Mouse (Mus musculus) adrenal gland, adult 8-10 months (tissue): ENCODE data around the gene Pole2. TPM values are rescaled to one million over a fixed set of nuclear protein-coding genes. Genes with fewer than 3 reads are reported as not detected.
"Not testable (repeated sequence)": the region's sequence is repeated elsewhere in the genome, so short reads cannot be mapped to it uniquely, and the experiment has no call there.

ENCODE experiments used
- DNase-seq: peaks from one replicate; pipeline ENCODE4 v3.0.0; 2022
- microRNA-seq, 2 experiments: library from miRNA; unstranded; fragments of <30 nt; microRNA quantifications; one replicate each; pipeline ENCODE4 v1.2.0; 2022
- total RNA-seq, 4 experiments: library from RNA; stranded (reverse); gene quantifications; 2 replicates each; pipeline ENCODE4 v1.2.4; 2022

Pole2 gene
- total RNA-seq, 4 experiments from 2014 or later = 1.9 to 2.6 (median 2.4) TPM

- DNase-seq = no peak
Measured at GRCm38 (mm10) chr12:69179371-69179770, 48.6 kb downstream of the Pole2 start.

DNA sequence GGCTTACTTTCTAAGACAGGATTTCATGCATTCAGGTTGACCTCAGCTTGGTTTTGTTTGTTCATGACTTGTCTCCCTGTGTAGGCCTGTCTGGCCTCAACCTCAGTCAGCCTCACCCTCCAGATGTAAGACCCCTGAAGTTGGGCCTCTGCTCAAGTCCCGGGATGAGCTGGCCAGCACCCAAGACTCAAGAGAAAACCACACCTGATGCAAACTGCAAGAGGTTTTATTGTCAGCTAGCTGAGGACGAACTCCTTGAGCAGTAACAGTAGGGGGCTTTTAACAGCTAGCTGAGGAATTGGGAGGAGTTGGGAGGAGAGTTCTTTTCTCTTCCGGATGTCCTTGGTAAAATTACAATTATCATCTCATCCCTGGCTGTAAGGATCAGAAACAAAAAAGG lies 50.5 kb downstream of the Pole2 start:
- DNase-seq = no peak

- DNase-seq = no peak
Measured at GRCm38 (mm10) chr12:69175975-69176374, 52.0 kb downstream of the Pole2 start.

DNA sequence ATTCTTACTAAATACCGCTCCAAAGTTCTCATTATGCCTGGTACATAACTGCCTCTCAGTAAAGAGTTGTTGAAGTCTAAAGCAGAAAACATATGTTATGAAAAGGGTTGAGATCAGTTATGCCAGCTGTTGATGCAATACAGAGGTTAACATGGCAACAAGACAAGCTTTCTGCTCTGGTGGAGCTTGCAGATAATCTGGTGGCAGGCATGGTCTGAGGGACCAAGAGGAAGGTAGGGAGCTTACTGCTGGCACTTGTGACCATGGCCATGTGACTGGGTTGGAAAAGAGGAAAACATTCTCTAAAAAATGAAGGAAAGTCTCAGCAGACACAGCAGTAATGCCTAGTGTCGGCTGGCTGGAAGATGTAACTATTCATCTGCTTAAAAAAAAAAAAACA lies 56.7 kb downstream of the Pole2 start:
- DNase-seq = no peak

GRCm38 (mm10) chr12:69168461-69169106 lies 59.4 kb downstream of the Pole2 start, which contains the start of gene Lrr1:
Lrr1 (plus strand) TSS chr12:69168814.
- DNase-seq = peak; percentile 61

DNA sequence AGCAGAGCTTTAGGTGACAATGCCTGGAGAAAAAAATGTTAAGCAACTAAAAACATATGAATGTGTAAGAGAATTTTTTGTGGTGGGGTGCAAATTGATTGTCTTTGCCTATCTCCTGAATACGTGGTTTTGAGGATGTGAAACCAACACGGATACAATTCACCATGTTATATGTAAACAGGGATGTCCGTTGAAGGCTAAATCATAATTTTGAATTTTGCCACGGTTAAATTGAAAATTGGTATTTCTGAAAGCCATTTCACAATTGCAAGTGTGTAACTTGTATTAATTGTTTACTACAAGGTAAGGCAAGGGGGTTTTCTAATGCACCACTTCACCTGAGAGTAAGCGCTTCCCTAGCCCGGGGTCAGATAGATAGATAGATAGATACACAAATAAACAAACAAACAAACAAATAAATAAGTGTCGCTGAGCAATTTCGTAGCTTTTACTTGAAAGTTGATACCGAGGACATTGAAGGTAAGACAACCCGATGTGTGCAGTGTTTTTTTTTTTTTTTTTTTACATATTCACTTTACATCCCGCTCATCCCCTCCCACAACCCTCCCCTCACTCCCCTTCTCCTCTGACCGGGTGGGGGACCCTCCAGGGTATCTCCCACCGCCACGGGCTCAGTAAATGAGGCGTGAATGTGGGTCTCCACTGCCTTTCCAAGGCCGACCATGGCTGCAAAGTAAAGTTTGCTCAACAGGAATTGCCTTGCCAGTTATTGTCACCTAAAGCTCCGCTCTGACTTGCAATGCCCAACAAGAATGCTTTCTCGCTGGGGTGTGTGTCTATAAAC lies 60.1 kb downstream of the Pole2 start:
- DNase-seq = no peak

DNA sequence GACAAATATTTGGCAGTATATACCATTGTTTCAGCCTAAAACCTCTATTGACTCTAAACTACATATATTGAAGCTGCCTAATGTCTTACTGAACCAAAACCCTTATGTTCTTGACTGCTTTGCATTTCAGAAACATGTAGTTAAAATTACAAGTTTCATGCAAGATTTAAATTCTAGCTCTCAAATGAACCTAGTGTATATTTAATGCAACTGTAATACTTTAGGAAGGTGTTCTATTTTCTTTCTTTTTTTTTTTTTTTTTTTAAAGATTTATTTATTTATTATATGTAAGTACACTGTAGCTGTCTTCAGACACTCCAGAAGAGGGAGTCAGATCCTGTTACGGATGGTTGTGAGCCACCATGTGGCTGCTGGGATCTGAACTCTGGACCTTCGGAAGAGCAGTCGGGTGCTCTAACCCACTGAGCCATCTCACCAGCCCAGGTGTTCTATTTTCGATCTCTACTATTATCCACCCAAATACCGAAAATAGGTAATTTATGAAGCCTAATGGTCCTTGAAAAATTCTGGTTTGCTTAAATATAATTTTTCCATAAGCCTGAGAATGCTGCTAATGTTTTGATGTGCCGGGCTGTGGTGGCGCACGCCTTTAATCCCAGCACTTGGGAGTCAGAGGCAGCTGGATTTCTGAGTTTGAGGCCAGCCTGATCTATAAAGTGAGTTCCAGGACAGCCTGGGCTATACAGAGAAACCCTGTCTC lies 61.0 kb downstream of the Pole2 start:
- not testable (repeated sequence) for DNase-seq

DNA sequence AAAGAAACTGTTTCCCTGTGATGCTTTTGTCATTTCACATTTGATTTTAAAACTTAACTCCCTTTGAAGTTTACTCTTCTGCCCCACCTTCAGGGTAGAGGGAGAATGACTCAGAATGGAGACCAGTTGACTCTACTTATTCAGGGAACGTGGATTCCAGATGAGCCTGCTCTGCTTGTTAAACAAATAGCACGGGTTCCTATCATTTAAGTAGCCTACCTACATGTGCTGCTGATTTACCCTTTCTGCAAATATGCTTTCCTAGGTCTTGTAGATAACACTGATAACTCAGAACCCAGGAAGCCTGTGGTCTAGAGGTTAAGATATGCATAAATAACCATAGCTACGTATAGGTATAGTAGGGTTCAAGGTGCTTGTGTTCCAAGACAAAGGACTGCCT lies 63.1 kb downstream of the Pole2 start:
- DNase-seq = no peak

DNA sequence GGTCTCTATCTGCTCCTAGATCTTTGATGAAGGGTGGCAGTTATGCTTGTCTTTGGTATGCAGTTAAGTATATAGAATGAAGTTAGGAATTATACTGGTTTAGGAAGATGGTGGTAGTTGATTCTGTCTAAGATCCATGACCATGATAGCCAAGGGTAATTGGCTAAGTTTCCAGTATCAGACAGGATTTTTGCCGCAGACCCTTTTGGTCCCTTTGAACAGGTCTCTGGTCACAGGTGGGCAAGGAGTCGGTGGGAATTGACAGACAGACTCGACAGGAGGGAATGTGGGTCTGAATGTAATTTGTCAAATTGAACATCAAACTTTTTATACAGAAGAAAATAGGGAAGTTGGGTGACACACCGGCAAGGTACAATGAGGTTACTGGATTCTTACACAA lies 64.4 kb downstream of the Pole2 start:
- DNase-seq = not testable (repeated sequence)

GRCm38 (mm10) chr12:69160677-69161076 lies 67.3 kb downstream of the Pole2 start:
- not testable (repeated sequence) for DNase-seq

DNA sequence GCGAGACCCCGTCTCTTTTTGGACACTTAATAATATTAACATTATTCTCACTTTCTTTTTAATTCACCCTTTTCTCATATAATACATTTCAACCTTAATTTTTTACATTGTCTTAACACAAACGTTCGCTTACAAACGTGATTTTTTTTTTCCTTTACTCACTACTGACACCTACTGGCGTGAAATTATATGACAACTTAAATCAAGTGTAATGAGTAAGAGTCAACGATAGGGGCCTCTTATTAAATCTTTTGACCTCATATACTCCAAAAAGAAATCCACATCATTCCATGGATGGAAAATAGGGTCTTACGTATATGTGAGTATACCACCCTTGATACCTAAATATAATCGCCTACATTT lies 68.4 kb downstream of the Pole2 start:
- DNase-seq = no peak

- peak; percentile 98 for DNase-seq
Measured at GRCm38 (mm10) chr12:69158765-69159577, 69.0 kb downstream of the Pole2 start, which contains the start of gene Rps29. Rps29 (minus strand) TSS chr12:69159186.

DNA sequence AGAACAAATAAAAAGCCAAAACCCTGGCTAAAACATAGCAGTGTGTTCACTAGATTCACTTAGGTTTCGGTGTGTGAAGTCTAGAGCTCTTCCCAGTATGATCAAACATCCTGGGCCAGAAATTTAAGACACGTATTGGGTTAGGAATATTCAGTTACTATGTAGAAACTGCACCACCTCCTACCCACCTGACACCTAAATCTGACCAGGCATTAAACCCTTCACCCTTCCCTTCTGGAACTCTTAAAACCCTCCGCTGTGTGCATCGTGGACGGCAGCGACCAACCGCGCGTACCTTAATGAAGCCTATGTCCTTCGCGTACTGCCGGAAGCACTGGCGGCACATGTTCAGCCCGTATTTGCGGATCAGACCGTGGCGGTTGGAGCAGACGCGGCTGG lies 69.6 kb downstream of the Pole2 start:
- DNase-seq = no peak

- no peak for DNase-seq
Measured at GRCm38 (mm10) chr12:69157107-69157506, 70.9 kb downstream of the Pole2 start.

GRCm38 (mm10) chr12:69156436-69156835 lies 71.6 kb downstream of the Pole2 start:
- DNase-seq = no peak

- no peak for DNase-seq
Measured at GRCm38 (mm10) chr12:69155923-69156322, 72.1 kb downstream of the Pole2 start.

Small RNAs within 50 kb of the gene (microRNA-seq; reads per million reads assigned to microRNA genes)
- 0 reads per million in 2 experiments for gene Gm47287
- gene Gm47295 = 0.70 to 1.5 reads per million in 2 experiments

Other genes with a start within 250 kb of the Pole2 start
- 1,000 to 10,000 TPM; 1,288 to 1,496 (median 1,367) TPM for gene Rps29, start 69.0 kb downstream of the Pole2 start, total RNA-seq
- gene Lrr1, start 59.4 kb downstream of the Pole2 start, total RNA-seq = not detected
- gene Rpl36al, start 44.1 kb downstream of the Pole2 start, total RNA-seq = 100 to 1,000 TPM; 457 to 680 (median 548) TPM
- 10 to 100 TPM; 59.8 to 89.4 (median 61.3) TPM for gene Mgat2, start 44.0 kb downstream of the Pole2 start, total RNA-seq
- gene Gm49383, start 31.1 kb downstream of the Pole2 start, total RNA-seq = 1 to 10 TPM; 5.1 to 8.0 (median 5.8) TPM
- gene Dnaaf2, start 29.8 kb downstream of the Pole2 start, total RNA-seq = 1 to 10 TPM in 3 of 4 experiments, under 1 TPM in 1; 0.94 to 2.2 (median 1.5) TPM
- 1 to 10 TPM; 3.6 to 7.2 (median 5.3) TPM for gene Gm49384, start 23.9 kb downstream of the Pole2 start, total RNA-seq
- 10 to 100 TPM in 1 of 4 experiments, 1 to 10 TPM in 3; 5.8 to 10.7 (median 8.9) TPM for gene Klhdc1, start 13.0 kb upstream of the Pole2 start, total RNA-seq
- gene Klhdc2, start 68.5 kb upstream of the Pole2 start, total RNA-seq = 10 to 100 TPM; 65.7 to 67.2 (median 67.0) TPM
- 10 to 100 TPM; 41.6 to 80.5 (median 55.2) TPM for gene Nemf, start 129.0 kb upstream of the Pole2 start, total RNA-seq
- gene Arf6, start 144.0 kb upstream of the Pole2 start, total RNA-seq = 100 to 1,000 TPM; 108 to 148 (median 117) TPM
- gene Gm9887, start 144.3 kb upstream of the Pole2 start, total RNA-seq = under 1 TPM in 2 of 4 experiments, not detected in 2; 0.73 to 0.86 TPM